Mouse (Mus musculus): Measurements from ENCODE around the gene Mcrs1. TPM values are rescaled to one million over a fixed set of nuclear protein-coding genes. Genes with fewer than 3 reads are reported as not detected.

Gene Mcrs1
- total and polyA plus RNA-seq, 2 experiments from 2014 or later: 231 to 242 TPM

DNA sequence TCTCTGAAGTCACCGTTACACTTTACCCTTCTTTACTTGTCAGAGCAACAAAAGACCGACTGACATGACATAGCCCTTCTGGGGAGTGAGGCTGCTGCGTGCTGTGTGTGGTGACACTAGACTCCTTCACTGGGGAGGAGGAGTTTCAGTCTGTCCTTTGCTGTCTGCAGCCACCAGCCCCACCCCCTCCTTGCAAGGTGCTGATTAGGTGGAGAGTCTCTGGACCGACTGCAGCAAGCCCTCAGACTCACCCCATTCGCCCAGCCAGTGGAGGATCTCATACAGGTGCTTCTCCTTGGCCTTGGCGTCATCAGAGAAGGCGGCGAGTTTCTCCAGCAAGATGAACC, 33.4 kb upstream of the Mcrs1 start:
- no peaks in the 10 kb centered on the region for H3K9me3 ChIP-seq (ENCODE audit: low read length)
- H3K9ac ChIP-seq: no peak overlapping the region
- ATAC-seq (no peak), DNase-seq (no peak)
- H3K4me2 ChIP-seq (ENCODE audit: low read depth): no peak overlapping the region
- H3K4me1 ChIP-seq (ENCODE audit: insufficient read depth): no peaks in the 10 kb centered on the region
- 55% methylated on average over 8 of the region's 8 CpGs for WGBS
- H3K27me3 ChIP-seq (ENCODE audit: insufficient read depth, low read length): no peaks in the 10 kb centered on the region
- H3K36me3 ChIP-seq (ENCODE audit: insufficient read depth): no peaks in the 10 kb centered on the region
- H3K27ac ChIP-seq (ENCODE audit: low read depth, low read length): no peak overlapping the region
- H3K4me3 ChIP-seq (ENCODE audit: low read depth, low read length): no peak overlapping the region
- no peak for TF ChIP-seq CTCF (IDR thresholded peaks at IDR 0.05; ENCODE audit: low read depth)

DNA sequence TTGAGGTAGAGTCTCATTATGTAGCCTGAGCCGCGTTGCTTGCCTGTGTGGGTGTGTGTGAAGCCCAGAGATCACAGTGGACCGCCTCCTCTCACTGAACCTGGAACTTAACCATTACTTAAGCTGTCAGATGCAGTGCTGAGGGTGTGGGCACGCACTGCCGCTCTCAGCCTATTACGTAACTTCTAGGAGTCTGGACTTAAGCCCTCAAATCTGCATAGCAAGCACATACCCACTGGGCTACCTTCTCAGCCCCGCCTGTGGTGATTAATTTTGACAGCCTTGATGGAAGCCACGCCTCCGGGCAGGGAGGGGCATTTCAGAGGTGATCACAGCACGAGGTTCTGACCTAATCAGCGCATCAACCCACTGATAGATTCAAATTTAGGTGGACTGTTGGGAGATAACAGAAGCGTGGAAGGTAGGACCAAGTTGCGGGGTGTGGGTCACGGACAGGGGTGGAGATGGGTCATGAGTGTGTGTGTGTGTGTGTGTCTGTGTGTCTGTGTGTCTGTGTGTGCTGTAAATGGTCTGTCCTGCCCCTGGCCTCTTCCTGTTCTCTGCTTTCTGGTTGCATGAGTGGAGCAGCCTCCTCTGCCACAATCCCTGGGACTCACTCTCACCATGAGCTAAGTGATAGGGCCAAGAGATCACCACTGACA, 32.9 kb upstream of the Mcrs1 start:
- H3K4me2 ChIP-seq (ENCODE audit: low read depth): no peak overlapping the region
- no peak overlapping the region for H3K9ac ChIP-seq
- no peak for ATAC-seq
- no peak for TF ChIP-seq CTCF (IDR thresholded peaks at IDR 0.05; ENCODE audit: low read depth)
- H3K9me3 ChIP-seq (ENCODE audit: low read length): no peaks in the 10 kb centered on the region
- no peaks in the 10 kb centered on the region for H3K36me3 ChIP-seq (ENCODE audit: insufficient read depth)
- H3K27me3 ChIP-seq (ENCODE audit: insufficient read depth, low read length): no peaks in the 10 kb centered on the region
- DNase-seq: no peak
- no peak overlapping the region for H3K27ac ChIP-seq (ENCODE audit: low read depth, low read length)
- WGBS: 56% methylated on average over 14 of the region's 14 CpGs
- no peak overlapping the region for H3K4me3 ChIP-seq (ENCODE audit: low read depth, low read length)
- H3K4me1 ChIP-seq (ENCODE audit: insufficient read depth): no peaks in the 10 kb centered on the region

DNA sequence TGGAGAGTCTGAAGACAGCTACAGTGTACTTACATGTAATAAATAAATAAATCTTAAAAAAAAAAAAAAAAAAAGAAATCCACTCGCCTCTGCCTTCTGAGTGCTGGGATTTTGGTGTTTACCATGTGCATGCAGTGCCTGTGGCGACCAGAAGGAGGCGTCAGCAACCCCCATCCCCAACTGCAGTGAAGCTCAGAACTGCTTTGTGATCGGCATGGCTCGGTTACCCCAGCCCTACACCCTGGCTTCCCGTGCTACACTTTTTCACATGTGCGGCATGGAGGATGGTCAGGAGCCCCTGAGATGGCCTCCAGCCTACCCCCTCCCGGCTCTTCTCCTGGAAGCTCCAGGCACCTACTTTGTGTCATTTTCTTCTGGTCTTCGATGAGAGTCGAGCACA, 31.7 kb upstream of the Mcrs1 start:
- H3K36me3 ChIP-seq (ENCODE audit: insufficient read depth): no peaks in the 10 kb centered on the region
- no peaks in the 10 kb centered on the region for H3K9me3 ChIP-seq (ENCODE audit: low read length)
- TF ChIP-seq CTCF (IDR thresholded peaks at IDR 0.05; ENCODE audit: low read depth): peak; percentile 28
- DNase-seq (no peak), ATAC-seq (no peak)
- no peak overlapping the region for H3K4me3 ChIP-seq (ENCODE audit: low read depth, low read length)
- no peak overlapping the region for H3K9ac ChIP-seq
- H3K4me2 ChIP-seq (ENCODE audit: low read depth): no peak overlapping the region
- H3K4me1 ChIP-seq (ENCODE audit: insufficient read depth): no peaks in the 10 kb centered on the region
- H3K27me3 ChIP-seq (ENCODE audit: insufficient read depth, low read length): no peaks in the 10 kb centered on the region
- 66% methylated on average over 10 of the region's 10 CpGs for WGBS
- H3K27ac ChIP-seq (ENCODE audit: low read depth, low read length): no peak overlapping the region

DNA sequence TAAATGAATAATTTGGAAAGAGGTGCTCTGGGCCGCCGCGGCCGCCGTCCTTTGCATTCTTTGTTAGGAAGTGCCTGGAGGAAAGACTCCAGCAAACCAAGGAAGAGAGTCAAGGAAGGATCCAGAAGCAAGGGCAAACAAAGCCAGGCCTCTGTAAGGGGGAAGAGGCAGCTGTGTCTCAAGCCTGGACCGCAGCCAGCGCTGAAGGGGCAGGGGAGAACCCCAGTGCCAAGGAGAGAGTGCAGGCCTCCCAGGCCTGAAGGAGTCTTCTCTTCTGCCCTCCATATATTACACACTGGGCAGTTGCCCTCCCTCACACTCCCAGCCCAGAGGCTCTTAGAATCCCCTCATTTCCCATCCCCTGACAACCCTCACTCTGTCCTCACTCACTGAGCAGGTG, 26.5 kb upstream of the Mcrs1 start:
- Histone ChIP-seq H3K27ac (ENCODE audit: low read depth, low read length) (no peak overlapping the region), H3K4me2 (ENCODE audit: low read depth) (no peak overlapping the region), H3K4me1 (ENCODE audit: insufficient read depth) (no peaks in the 10 kb centered on the region), H3K9ac (no peak overlapping the region), H3K9me3 (ENCODE audit: low read length) (no peaks in the 10 kb centered on the region), H3K36me3 (ENCODE audit: insufficient read depth) (no peaks in the 10 kb centered on the region), H3K27me3 (ENCODE audit: insufficient read depth, low read length) (no peaks in the 10 kb centered on the region), H3K4me3 (ENCODE audit: low read depth, low read length) (no peak overlapping the region)
- no peak for ATAC-seq
- TF ChIP-seq CTCF (IDR thresholded peaks at IDR 0.05; ENCODE audit: low read depth): no peak
- 84% methylated on average over 7 of the region's 7 CpGs for WGBS
- peak; percentile 8 for DNase-seq

DNA sequence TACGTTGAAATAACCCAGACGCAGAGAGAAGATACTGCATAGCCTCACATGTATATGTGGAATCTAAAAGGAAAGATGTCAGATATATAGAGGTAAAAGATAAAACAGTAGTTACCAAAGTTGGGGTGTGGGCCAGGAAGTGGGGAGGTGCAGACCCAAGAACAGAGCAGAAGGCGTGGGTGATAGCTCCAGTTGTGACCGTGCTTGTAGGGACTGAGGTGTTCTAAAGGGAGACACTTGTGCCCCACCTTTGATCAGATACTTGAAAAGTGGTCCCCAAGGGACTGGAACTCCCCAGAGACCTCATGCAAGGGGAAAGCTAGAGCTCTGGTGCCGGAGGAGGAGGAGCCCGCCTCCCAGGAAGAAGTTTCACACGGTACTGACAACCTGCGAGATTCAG, 24.3 kb upstream of the Mcrs1 start:
- H3K4me1 ChIP-seq (ENCODE audit: insufficient read depth): no peaks in the 10 kb centered on the region
- TF ChIP-seq CTCF (IDR thresholded peaks at IDR 0.05; ENCODE audit: low read depth): no peak
- no peak overlapping the region for H3K27ac ChIP-seq (ENCODE audit: low read depth, low read length)
- WGBS: 83% methylated on average over 8 of the region's 8 CpGs
- H3K9me3 ChIP-seq (ENCODE audit: low read length): no peaks in the 10 kb centered on the region
- H3K9ac ChIP-seq: no peak overlapping the region
- H3K4me2 ChIP-seq (ENCODE audit: low read depth): no peak overlapping the region
- no peaks in the 10 kb centered on the region for H3K27me3 ChIP-seq (ENCODE audit: insufficient read depth, low read length)
- no peak overlapping the region for H3K4me3 ChIP-seq (ENCODE audit: low read depth, low read length)
- ATAC-seq (no peak), DNase-seq (no peak)
- no peaks in the 10 kb centered on the region for H3K36me3 ChIP-seq (ENCODE audit: insufficient read depth)

DNA sequence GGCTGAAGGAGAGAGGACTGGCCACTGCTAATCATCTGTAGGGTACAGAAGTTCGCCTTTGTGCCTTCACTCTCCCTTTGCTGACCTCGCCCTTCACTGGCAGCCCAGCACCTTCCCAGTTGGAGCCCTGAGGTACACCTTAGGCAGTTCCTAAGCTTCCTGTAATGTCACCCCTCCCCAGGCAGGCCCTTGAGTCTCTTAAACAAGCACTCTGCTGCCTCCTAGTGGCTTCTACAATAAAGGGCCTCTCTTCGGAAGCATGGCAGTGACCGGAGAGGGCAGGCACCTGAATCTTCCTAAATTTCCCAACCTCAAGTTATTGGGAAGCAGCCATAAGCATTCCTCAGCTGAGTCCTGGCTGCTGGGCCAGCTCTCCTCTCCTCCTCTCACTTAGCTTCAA, 13.9 kb upstream of the Mcrs1 start:
- 27% methylated on average over 4 of the region's 4 CpGs for WGBS

DNA sequence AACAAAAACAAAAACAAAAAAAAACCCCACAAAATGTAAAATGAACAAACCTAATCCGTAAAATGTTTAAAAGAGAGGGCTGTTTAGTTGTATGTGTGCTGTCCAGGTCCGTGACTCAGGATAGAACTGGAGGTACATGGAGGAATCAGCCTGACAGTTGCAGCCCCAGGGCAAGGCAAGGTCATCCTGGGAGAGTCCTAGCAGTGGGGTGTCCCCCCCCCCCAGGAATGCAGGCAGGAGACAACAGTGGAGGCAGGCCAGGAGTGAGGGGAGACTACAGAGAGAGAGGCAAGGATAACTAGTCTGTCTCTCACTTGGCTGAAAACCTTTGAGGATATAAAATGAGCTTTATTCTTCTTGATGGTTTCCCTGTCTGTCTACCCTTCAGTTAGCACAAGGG, 12.6 kb upstream of the Mcrs1 start:
- 76% methylated on average over 2 of the region's 2 CpGs for WGBS
- H3K4me1 ChIP-seq (ENCODE audit: insufficient read depth): no peaks in the 10 kb centered on the region
- H3K9ac ChIP-seq: no peak overlapping the region
- H3K27me3 ChIP-seq (ENCODE audit: insufficient read depth, low read length): no peaks in the 10 kb centered on the region
- ATAC-seq (no peak), DNase-seq (no peak)
- H3K27ac ChIP-seq (ENCODE audit: low read depth, low read length): no peak overlapping the region
- no peaks in the 10 kb centered on the region for H3K36me3 ChIP-seq (ENCODE audit: insufficient read depth)
- no peaks in the 10 kb centered on the region for H3K9me3 ChIP-seq (ENCODE audit: low read length)
- H3K4me3 ChIP-seq (ENCODE audit: low read depth, low read length): no peak overlapping the region
- TF ChIP-seq CTCF (IDR thresholded peaks at IDR 0.05; ENCODE audit: low read depth): no peak
- H3K4me2 ChIP-seq (ENCODE audit: low read depth): no peak overlapping the region

More for the DNA sequence above, 13.9 kb upstream of the Mcrs1 start:
- Histone ChIP-seq H3K4me2 (ENCODE audit: low read depth) (no peak overlapping the region), H3K36me3 (ENCODE audit: insufficient read depth) (no peaks in the 10 kb centered on the region), H3K4me3 (ENCODE audit: low read depth, low read length) (no peak overlapping the region), H3K4me1 (ENCODE audit: insufficient read depth) (no peaks in the 10 kb centered on the region), H3K9ac (no peak overlapping the region), H3K27me3 (ENCODE audit: insufficient read depth, low read length) (no peaks in the 10 kb centered on the region), H3K27ac (ENCODE audit: low read depth, low read length) (no peak overlapping the region), H3K9me3 (ENCODE audit: low read length) (no peaks in the 10 kb centered on the region)
- DNase-seq: peak; percentile 80
- TF ChIP-seq CTCF (IDR thresholded peaks at IDR 0.05; ENCODE audit: low read depth): peak; percentile 80
- 0 out of 2 replicates have a peak, but pooled peaks have one; percentile 53 for ATAC-seq

Measured in forebrain, postnatal 0 days (tissue).